Mouse (Mus musculus) MEL (cell line): ENCODE measurements around the gene Gmpr.

Experiments used
- GATA1 ChIP-seq: IDR thresholded peaks from 2 replicates; pipeline ENCODE4 v1.6.1; 2011; ENCODE audit warnings: low read depth, low read length, improper control_type of control experiment
- MAFK ChIP-seq: IDR thresholded peaks from 2 replicates; pipeline ENCODE4 v1.6.1; 2011; ENCODE audit warnings: low read depth, mild to moderate bottlenecking, low read length, improper control_type of control experiment, borderline replicate concordance

- TF ChIP-seq GATA1 = peak; percentile 44; the same call in 1 of the 2 replicates
- no peak for TF ChIP-seq MAFK
Observed at GRCm38 (mm10) chr13:45514115-45514514, 6.9 kb downstream of the Gmpr start.
